18 mouse cellular contexts compared by ENCODE assay signal in the genomic region with DNA sequence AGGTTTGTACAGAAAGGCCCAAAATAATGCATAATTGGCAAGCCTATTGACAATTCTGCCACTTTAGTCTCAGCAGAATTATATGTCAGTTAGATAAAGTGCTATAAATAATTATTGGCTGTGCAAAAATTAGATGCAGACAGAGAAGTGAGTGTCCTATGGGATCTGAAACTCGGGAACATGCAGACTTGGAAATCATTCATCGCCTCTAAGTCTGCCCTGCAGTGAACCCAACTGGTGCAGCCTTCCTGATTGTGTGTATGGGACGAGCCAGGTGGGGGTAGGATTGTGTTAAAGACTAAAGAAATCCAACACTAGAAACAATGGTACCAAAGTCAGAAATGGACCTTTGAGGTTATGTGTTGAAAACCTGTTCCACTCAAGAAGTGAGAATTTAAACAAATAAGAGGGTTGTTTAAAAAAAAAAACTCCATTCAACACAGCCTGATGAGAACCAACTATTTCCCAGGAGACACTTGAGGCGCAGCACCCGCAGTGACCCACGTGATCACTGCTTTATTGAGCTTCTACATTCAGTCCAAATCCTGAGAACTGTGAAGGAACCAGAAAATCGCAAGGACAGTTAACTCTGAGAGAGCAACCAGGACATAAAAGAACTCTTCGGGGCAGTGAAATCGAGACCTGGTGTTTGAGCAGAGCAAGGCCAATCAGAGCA. TPM values are rescaled to one million over a fixed set of nuclear protein-coding genes. Genes with fewer than 3 reads are reported as not detected.
DNase-seq lines count a peak whose midpoint lies in the region; ATAC-seq and TF ChIP-seq lines count a peak whose summit lies in the region.
"Had no signal": no experiment of that assay in that cellular context is flagged by ENCODE, and none has a peak within 500 bp of the region (broad histone marks: within the 10 kb centered on the region; RNA-seq: fewer than 3 reads in every experiment).

No protein-coding gene starts in this region.

- DNase-seq in heart, adult 8-10 months (ENCODE audit: low spot score) = peak; percentile 22
- DNase-seq in heart, postnatal 4 days = no peak
- DNase-seq in CH12.LX (ENCODE audit: extremely low read depth) = peak; percentile 32
- DNase-seq in G1E (ENCODE audit: low spot score) = no peak
- DNase-seq in hindbrain, embryonic 10.5 days (ENCODE audit: low spot score) = no peak
- DNase-seq in frontal cortex, postnatal 14 days (ENCODE audit: low spot score in 2 of 2) = no peak
- DNase-seq: adrenal gland, postnatal 14 days; cerebellum, adult 2 months; cerebellum, postnatal 10 days; gastrocnemius, postnatal 10 days; kidney, adult 11 months; kidney, adult 9 months had no signal

- H3K4me2 ChIP-seq in CH12.LX (ENCODE audit: insufficient read depth, low read depth, poor library complexity, severe bottlenecking) = peak overlapping the region; percentile 23; the same call in 1 of the 2 replicates
- no peak overlapping the region for H3K4me2 ChIP-seq in heart, embryonic 15.5 days
- no peak overlapping the region for H3K4me2 ChIP-seq in forebrain, embryonic 13.5 days
- H3K4me2 ChIP-seq: hindbrain, embryonic 13.5 days had no signal

- dilution Hi-C loops in CH12.LX (cut with MboI; ENCODE audit: extremely low pct_ligation_motif_present, extremely low pct_unique_long_range_greater_than_20kb, low sequenced_read_pairs) = no loop called here

- 72% methylated on average over 9 of the region's 9 CpGs for WGBS in heart, embryonic 15.5 days
- 84% methylated on average over 9 of the region's 9 CpGs for WGBS in forebrain, embryonic 13.5 days
- WGBS in hindbrain, embryonic 10.5 days = 83% methylated on average over 9 of the region's 9 CpGs

- TF ChIP-seq RAD21 in CH12.LX (IDR thresholded peaks at IDR 0.05; ENCODE audit: low read depth, low read length) = no peak

- TF ChIP-seq CTCF in CH12.LX (conservative IDR thresholded peaks at IDR 0.05 in 1 of 2, IDR thresholded peaks at IDR 0.05 in 1 of 2; ENCODE audit: low read depth in 2 of 2, low read length in 2 of 2) (no peak), G1E (IDR thresholded peaks at IDR 0.05; ENCODE audit: low read depth, low read length) (no peak)

- no peaks in the 10 kb centered on the region for H3K27me3 ChIP-seq in CH12.LX (replicated peaks)
- H3K27me3 ChIP-seq in G1E (ENCODE audit: insufficient read depth, low read length) = no peaks in the 10 kb centered on the region
- H3K27me3 ChIP-seq in heart, embryonic 15.5 days = no peaks in the 10 kb centered on the region
- H3K27me3 ChIP-seq in forebrain, embryonic 13.5 days = no peaks in the 10 kb centered on the region
- H3K27me3 ChIP-seq in hindbrain, embryonic 10.5 days (ENCODE audit: insufficient read depth, poor library complexity, severe bottlenecking) = no peaks in the 10 kb centered on the region
- H3K27me3 ChIP-seq: hindbrain, embryonic 13.5 days had no signal

- peaks cover 0 to 17% of the 10 kb centered on the region in 2 experiments; a peak in 2 of 4 replicates for H3K4me1 ChIP-seq in CH12.LX (ENCODE audit: control insufficient read depth in 1 of 2, insufficient read depth in 2 of 2)
- H3K4me1 ChIP-seq in G1E (ENCODE audit: insufficient read depth, low read depth, low read length) = peaks cover 74% of the 10 kb centered on the region
- peaks cover 13% of the 10 kb centered on the region for H3K4me1 ChIP-seq in heart, embryonic 15.5 days (replicated peaks)
- no peaks in the 10 kb centered on the region for H3K4me1 ChIP-seq in forebrain, embryonic 13.5 days
- no peaks in the 10 kb centered on the region for H3K4me1 ChIP-seq in hindbrain, embryonic 10.5 days (replicated peaks)
- H3K4me1 ChIP-seq: embryonic facial prominence, embryonic 10.5 days; hindbrain, embryonic 13.5 days had no signal

- H3K9ac ChIP-seq in CH12.LX (ENCODE audit: insufficient read depth, low read depth) = no peak overlapping the region
- no peak overlapping the region for H3K9ac ChIP-seq in heart, embryonic 15.5 days
- no peak overlapping the region for H3K9ac ChIP-seq in forebrain, embryonic 13.5 days
- H3K9ac ChIP-seq: hindbrain, embryonic 13.5 days had no signal

- H3K79me2 ChIP-seq in CH12.LX (replicated peaks; ENCODE audit: control insufficient read depth, extremely low read depth, insufficient read depth, poor library complexity, severe bottlenecking) = no peaks in the 10 kb centered on the region

- TF ChIP-seq POLR2A in CH12.LX (IDR thresholded peaks at IDR 0.05; ENCODE audit: low read depth, low read length) = no peak

- no peak overlapping the region for H3K27ac ChIP-seq in CH12.LX (ENCODE audit: insufficient read depth, low read depth)
- H3K27ac ChIP-seq in heart, embryonic 15.5 days = peak overlapping the region; percentile 48
- H3K27ac ChIP-seq in forebrain, embryonic 13.5 days = no peak overlapping the region
- H3K27ac ChIP-seq in hindbrain, embryonic 10.5 days = no peak overlapping the region
- H3K27ac ChIP-seq: embryonic facial prominence, embryonic 10.5 days; hindbrain, embryonic 13.5 days; hindbrain, postnatal 0 days had no signal

- in situ Hi-C loops in CH12.LX (cut with MboI; ENCODE audit: low pct_ligation_motif_present, low pct_unique_long_range_greater_than_20kb, low sequenced_read_pairs) = no loop called here

- TF ChIP-seq EP300 in CH12.LX (IDR thresholded peaks at IDR 0.05; ENCODE audit: low read length) = peak; percentile 31; the same call in 1 of the 2 replicates

- H3K36me3 ChIP-seq in CH12.LX (replicated peaks in 1 of 2; ENCODE audit: control insufficient read depth in 1 of 2, insufficient read depth in 1 of 2, low read length in 1 of 2) = no peaks in the 10 kb centered on the region
- no peaks in the 10 kb centered on the region for H3K36me3 ChIP-seq in G1E (replicated peaks)
- no peaks in the 10 kb centered on the region for H3K36me3 ChIP-seq in heart, embryonic 15.5 days
- H3K36me3 ChIP-seq in forebrain, embryonic 13.5 days (ENCODE audit: poor library complexity, severe bottlenecking) = no peaks in the 10 kb centered on the region
- H3K36me3 ChIP-seq in hindbrain, embryonic 10.5 days = no peaks in the 10 kb centered on the region
- H3K36me3 ChIP-seq: embryonic facial prominence, embryonic 10.5 days; hindbrain, embryonic 13.5 days had no signal

- H3K4me3 ChIP-seq in CH12.LX (replicated peaks in 1 of 3; ENCODE audit: low read depth in 2 of 3, low read length in 2 of 3, poor library complexity in 1 of 3) = no peak overlapping the region
- H3K4me3 ChIP-seq in G1E (ENCODE audit: low read depth, low read length) = peak overlapping the region; percentile 67; the same call in 1 of the 2 replicates
- no peak overlapping the region for H3K4me3 ChIP-seq in heart, embryonic 15.5 days
- no peak overlapping the region for H3K4me3 ChIP-seq in forebrain, embryonic 13.5 days
- no peak overlapping the region for H3K4me3 ChIP-seq in hindbrain, embryonic 10.5 days
- H3K4me3 ChIP-seq: embryonic facial prominence, embryonic 10.5 days; hindbrain, embryonic 13.5 days had no signal

- H3K9me3 ChIP-seq in CH12.LX (replicated peaks; ENCODE audit: low read length) = peaks cover 3% of the 10 kb centered on the region
- peaks cover 6% of the 10 kb centered on the region for H3K9me3 ChIP-seq in G1E (replicated peaks)
- H3K9me3 ChIP-seq in heart, embryonic 15.5 days (replicated peaks) = no peaks in the 10 kb centered on the region
- peaks cover 6% of the 10 kb centered on the region for H3K9me3 ChIP-seq in forebrain, embryonic 13.5 days (replicated peaks)
- H3K9me3 ChIP-seq in hindbrain, embryonic 10.5 days = 0 out of 2 replicates have a peak, but pooled peaks cover 8% of the 10 kb centered on the region

- ATAC-seq in G1E (ENCODE audit: extremely low read depth, insufficient number of reproducible peaks, low FRiP score, poor library complexity, severe bottlenecking) = no peak
- ATAC-seq in heart, embryonic 15.5 days (replicated peaks; ENCODE audit: insufficient number of reproducible peaks, insufficient read depth, low FRiP score, low read depth) = no peak
- ATAC-seq in forebrain, embryonic 13.5 days = no peak
- ATAC-seq: forebrain, embryonic 14.5 days; hindbrain, postnatal 0 days had no signal

TF ChIP-seq in CH12.LX, 34 proteins besides CTCF, POLR2A, EP300 and RAD21:
- TF ChIP-seq JUND (conservative IDR thresholded peaks at IDR 0.05; ENCODE audit: low read depth, low read length) = no peak
- peak; percentile 57 for TF ChIP-seq BHLHE40 (IDR thresholded peaks at IDR 0.05; ENCODE audit: low read depth, low read length)
- TF ChIP-seq USF2 (conservative IDR thresholded peaks at IDR 0.05; ENCODE audit: low read depth, low read length) = peak; percentile 53
- peak; percentile 52 for TF ChIP-seq USF1 (IDR thresholded peaks at IDR 0.05; ENCODE audit: low read depth, low read length)
- no peak for TF ChIP-seq MXI1 (IDR thresholded peaks at IDR 0.05; ENCODE audit: low read depth, low read length)
- peak; percentile 77 for TF ChIP-seq ZNF384 (IDR thresholded peaks at IDR 0.05; ENCODE audit: low read depth, low read length)
- TF ChIP-seq POLR2AphosphoS2 (IDR thresholded peaks at IDR 0.05; ENCODE audit: low read depth, low read length) = no peak
- TF ChIP-seq E2F4 (IDR thresholded peaks at IDR 0.05; ENCODE audit: insufficient replicate concordance, low read depth, low read length) = no peak
- peak; percentile 33; the same call in 1 of the 2 replicates for TF ChIP-seq MAX (IDR thresholded peaks at IDR 0.05; ENCODE audit: low read length)

RNA-seq across cellular contexts. Expression of a gene that starts 57.4 kb away (rescaled TPM):
- 100 to 1,000 TPM; 930 to 978 (median 952) TPM for total RNA-seq in heart, adult 8-10 months (2022)
- total RNA-seq in heart, postnatal 4 days (2021) = 100 to 1,000 TPM; 639 to 652 TPM
- total RNA-seq in CH12.LX (2012; rRNA removed) (8.7 and 11.2 TPM in 2 replicates), CH12.LX (2014; rRNA removed) (19.5 and 20.6 TPM in 2 replicates), G1E (2014; fragmentation: Nextera tagmentation) (143 and 149 TPM in 2 replicates), G1E (2017) (48.6 and 55.0 TPM in 2 replicates)
- polyA plus RNA-seq in CH12.LX (2012; ENCODE audit: insufficient read length, low read depth) (24.3 and 27.9 TPM in 2 replicates), G1E (2012) (19.4 and 27.0 TPM in 2 replicates)
- polyA plus RNA-seq in heart, embryonic 15.5 days (2015; fragmentation: Nextera tagmentation; extraction: Ambion mirVana) = 53.7 and 59.9 TPM in 2 replicates
- polyA plus RNA-seq in forebrain, embryonic 13.5 days (2015; fragmentation: Nextera tagmentation; extraction: Ambion mirVana) = 5.8 and 6.7 TPM in 2 replicates
- polyA plus RNA-seq in hindbrain, embryonic 10.5 days (2016; fragmentation: Nextera tagmentation; extraction: Ambion mirVana) = 7.3 and 9.8 TPM in 2 replicates

Comparison
In these comparisons a context has a peak if more than half of its experiments do, and no peak if none do; other contexts are left out.
1. DNase-seq: peak in heart, adult 8-10 months (single experiment) and CH12.LX (single experiment); none in heart, postnatal 4 days (single experiment), G1E (single experiment), hindbrain, embryonic 10.5 days (single experiment) and frontal cortex, postnatal 14 days (0 of 2).